Mouse (Mus musculus): ENCODE results near the gene Aipl1.

- peak in 1 of 3 experiments; percentile 28 for TF ChIP-seq MYOD1 (IDR thresholded peaks at IDR 0.05; ENCODE audit: control insufficient read depth in 1 of 3, insufficient read length in 2 of 3, low read depth in 2 of 3)
- no peak for TF ChIP-seq TCF12 (IDR thresholded peaks at IDR 0.05; ENCODE audit: insufficient read depth, poor library complexity, severe bottlenecking)
- no peak for TF ChIP-seq POLR2A (IDR thresholded peaks at IDR 0.05; ENCODE audit: insufficient read length, low read depth)
- no peak for TF ChIP-seq POLR2AphosphoS2 (IDR thresholded peaks at IDR 0.05; ENCODE audit: insufficient read length, low read depth)
- no peak for TF ChIP-seq E2F4 (IDR thresholded peaks at IDR 0.05; ENCODE audit: insufficient read depth)
- no peak for TF ChIP-seq USF1 (IDR thresholded peaks at IDR 0.05; ENCODE audit: low read depth)
- no peak for TF ChIP-seq CEBPB (IDR thresholded peaks at IDR 0.05; ENCODE audit: insufficient read depth, poor library complexity, severe bottlenecking)
- no peak for TF ChIP-seq MAX (IDR thresholded peaks at IDR 0.05; ENCODE audit: low read depth)
- TF ChIP-seq MYOG (IDR thresholded peaks at IDR 0.05; ENCODE audit: control insufficient read depth in 1 of 3, insufficient read depth in 1 of 3, insufficient read length in 2 of 3, low read depth in 2 of 3): no peak
- no peak for TF ChIP-seq TCF3 (IDR thresholded peaks at IDR 0.05; ENCODE audit: insufficient read length, low read depth)
- no peak for TF ChIP-seq SRF (IDR thresholded peaks at IDR 0.05; ENCODE audit: control insufficient read depth, insufficient read length, low read depth)
These were observed 35.1 kb upstream of the Aipl1 start for GRCm38 (mm10) chr11:72072331-72072905.
